Mouse (Mus musculus) ovary, postnatal 36 days (tissue): Measurements from ENCODE around the gene Cyth4.

Experiments
- DNase-seq: peaks from one replicate; pipeline ENCODE4 v3.0.0; 2022; ENCODE audit warnings: low spot score, mixed read lengths

The Cyth4 gene

DNA sequence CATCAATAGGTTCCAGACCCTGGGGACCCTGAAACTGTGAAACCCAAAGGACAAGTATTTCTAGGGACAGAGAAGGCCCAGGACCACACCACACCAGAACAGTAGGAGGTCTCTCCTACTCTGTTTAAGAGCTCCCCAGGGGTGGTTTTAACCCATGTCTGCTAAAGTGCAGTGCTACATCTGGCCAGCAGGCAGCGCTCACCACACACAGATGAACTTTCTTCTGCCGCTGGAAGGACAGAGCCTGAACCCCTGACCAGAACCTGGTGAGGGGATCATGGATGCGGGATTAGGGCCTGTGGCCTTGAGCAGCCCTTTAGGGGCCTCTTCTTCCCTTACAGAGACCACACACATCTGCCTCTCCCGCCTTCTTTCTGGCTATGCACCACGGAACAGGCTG lies 26.6 kb downstream of the Cyth4 start:
- peak; percentile 72 for DNase-seq

DNA sequence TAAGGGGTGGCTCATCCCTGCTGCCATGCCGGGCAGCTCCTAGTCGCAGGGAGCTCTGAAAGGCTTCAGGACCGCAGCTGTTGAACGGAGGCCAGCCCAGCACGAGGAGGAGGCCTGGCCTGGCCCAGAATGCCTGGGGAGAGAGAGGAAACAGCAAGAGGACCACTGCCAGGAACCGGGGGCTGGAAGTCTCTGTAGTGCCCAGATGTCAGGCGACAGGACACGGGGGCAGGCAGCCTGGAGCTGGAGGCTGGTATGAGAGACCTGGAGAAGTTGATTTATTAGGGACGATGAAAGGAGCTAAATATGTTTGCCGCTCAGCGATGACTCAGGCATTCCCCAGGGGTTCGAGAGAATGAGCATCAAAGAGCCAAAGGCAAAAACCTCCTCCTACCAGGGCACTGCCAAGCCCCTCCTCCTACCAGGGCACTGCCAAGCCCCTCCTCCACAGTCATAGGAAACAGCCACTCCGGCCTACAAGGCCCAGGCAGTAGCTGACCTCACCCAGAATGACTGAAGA lies 27.6 kb downstream of the Cyth4 start:
- DNase-seq, result peak; percentile 75

DNA sequence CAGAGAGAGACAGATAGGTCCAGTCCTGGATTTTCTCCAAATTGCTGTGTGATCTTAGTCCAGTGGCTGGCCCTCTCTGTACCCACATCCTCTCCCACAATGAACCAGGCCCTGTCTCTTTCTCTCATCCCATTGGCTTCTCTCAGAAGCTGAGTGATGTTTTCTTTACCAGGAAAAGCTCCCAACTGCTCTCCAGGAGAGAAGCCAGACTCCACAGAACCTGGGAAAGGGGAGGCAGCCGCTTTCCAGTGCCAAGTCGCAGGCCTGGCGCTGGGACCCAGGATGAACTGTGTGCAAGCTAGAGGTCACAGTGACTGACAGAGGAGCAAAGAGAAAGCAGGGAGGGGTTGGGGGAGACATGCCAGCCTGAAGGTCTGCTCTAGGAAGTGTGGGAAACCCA lies 28.1 kb downstream of the Cyth4 start:
- no peak for DNase-seq

DNA sequence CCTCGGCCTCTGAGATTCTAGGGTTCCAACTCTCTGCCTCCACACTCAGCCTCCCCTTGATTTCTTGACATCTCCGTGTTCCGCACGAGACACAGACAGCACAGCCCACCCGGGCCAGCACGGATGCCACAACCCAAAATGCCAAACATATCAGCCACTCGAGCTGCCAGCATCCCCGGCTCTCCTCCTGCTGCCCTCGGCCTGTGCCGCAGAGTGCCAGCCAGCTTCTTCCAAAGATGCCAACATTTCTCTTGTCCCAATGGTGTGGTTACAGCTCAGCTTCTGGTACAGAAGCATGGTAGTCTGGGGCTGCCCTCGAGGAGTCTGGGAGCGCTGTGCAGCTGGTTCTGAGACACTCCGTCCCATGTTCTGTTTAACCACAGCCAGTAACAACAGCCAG lies 29.4 kb downstream of the Cyth4 start:
- DNase-seq, result no peak

DNA sequence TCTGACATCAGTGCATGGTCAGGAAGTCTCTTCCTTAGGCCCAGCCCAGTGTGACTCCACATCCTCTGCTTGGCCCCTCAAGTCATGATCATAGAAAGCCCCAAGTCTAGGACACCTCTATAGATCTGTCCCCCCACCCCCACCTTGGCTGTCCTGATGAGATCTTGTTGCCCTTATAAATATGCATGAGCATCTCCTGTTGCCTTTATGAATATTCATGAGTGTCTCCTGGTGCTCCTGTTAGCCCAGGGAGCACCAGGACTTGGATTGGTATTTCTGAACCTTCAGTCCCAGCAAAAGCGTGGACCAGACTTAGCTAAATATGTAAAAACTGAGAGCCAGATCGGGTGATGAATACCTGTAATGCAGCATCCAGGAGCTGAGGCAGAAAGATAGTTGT lies 35.5 kb downstream of the Cyth4 start:
- DNase-seq, result no peak

DNA sequence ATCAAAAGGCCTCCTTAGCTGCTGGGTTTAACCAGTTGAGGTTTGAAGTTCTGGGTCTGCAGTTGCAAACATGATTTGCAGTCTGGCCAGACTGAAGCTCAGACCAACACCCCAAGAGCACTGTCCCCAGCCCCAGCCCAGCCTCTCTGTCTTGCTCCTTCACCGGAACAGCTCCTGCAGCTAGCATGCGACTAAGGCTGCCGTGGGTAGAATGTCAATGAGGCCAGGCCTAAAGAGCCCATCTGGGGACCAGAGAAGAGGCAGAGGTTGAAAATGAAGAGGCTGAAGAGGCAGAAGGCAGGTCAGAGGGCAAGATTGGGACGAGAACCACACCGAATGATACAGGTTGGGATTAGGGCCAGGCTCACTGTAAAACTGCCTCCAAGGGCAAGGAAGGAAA lies 36.6 kb downstream of the Cyth4 start:
- DNase-seq, result no peak

DNA sequence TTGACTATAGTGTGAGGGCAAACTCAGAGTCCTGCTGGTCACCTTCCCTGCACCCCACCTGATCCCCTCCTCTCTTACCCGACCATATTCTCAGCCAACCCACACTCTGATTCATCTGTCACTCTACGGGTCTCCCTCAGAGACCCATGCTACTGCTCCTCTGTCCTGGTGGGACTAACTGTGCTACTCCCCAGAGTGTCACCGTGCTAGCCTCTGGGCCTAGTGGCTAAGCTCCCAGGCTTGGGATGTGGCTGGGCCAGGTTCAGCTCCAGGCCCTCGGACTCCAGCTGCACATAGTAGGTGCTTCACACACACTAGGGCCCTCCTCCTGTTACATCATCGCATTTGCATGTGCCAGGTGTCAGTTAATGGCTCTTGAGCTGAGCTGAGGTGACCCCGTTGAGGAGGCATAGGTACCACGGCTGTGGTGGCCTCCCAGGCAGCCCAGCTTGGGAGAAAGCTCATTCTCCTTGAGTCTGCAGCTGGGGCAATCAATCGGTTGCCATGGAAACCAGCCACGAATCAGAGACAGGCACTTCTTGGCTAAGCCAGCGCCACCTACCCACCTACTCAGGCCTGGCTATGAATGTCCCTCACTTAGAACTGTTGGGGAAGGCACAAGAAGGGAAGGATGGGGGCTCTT lies 37.4 kb downstream of the Cyth4 start:
- no peak for DNase-seq

DNA sequence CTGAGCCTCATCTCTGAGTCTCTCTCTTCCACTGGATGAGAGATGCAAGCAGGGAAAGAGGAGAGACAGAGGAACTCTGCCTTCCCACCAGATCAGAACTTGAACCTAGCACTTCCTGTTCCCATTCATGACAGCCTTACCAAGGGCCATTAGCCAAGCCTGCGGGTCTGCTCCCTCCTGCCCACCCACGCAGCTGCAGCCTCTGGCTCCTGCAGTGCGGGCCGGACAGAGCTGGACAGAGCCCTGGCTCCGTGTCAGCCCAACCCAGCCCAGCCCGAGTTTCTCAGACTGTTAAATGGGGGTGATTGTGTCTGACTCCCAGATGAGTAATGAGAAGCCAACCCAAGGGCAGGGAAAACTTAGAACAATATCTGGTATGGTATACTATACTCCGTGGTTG lies 38.4 kb downstream of the Cyth4 start:
- DNase-seq, result peak; percentile 21

DNA sequence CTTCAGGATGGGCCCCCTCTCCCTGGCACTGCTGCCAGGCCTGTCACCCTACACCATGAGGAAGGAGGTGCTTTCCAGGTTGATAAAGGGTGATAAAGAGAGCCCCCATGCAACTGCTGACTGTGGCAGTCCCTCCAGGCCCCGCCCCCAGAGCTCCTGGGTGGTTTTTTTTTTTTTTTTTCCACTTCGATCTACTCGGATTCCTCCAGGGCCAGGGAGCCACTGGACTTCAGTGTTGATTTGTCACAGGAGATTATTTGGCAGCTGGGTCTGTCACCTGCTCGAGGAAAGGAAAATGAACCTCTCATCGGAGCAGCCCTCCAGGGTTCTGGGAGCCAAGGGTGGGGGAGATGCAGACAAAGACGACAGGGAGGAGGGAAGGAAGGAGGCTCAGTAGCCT lies 46.8 kb downstream of the Cyth4 start:
- DNase-seq, result no peak

DNA sequence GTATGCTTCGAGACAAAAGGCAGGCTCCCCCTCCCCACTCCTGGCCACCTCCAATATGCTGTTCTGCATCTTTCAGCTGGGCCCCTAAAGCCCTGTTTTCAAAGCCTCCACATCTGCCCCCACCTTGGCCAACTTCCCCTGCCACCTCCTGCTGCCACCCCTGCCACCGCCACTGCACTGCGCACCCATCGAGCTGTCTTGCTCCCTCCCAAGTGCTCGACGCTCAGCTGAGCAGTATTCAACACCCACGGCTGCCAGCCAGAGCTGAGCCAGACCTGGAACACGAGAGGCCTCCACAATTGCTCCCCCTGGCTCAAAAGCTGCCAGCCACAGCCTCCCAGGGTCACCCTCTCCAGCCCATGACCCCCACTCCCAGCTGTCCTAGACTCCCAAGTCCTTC lies 47.8 kb downstream of the Cyth4 start:
- no peak for DNase-seq

DNA sequence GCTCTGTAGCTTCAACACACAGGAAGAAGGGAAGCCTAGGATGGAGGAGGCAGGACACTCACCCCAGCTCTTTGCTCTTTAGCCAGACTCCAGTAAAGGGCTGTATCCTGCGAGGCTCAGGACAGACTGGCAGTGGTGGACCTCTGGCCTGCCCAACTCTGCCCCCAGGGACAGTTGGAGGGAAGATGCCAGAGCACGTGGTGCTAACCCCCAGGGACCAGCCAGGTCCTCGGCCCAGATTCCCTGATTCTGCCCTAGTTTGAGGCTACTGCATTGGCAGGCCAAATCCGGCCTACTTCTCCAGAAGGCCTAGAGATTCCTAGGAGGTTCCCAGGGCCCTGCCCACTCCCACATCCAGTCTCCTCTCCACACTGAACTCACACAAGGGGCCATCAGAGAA lies 50.9 kb downstream of the Cyth4 start:
- DNase-seq, result peak; percentile 30

DNA sequence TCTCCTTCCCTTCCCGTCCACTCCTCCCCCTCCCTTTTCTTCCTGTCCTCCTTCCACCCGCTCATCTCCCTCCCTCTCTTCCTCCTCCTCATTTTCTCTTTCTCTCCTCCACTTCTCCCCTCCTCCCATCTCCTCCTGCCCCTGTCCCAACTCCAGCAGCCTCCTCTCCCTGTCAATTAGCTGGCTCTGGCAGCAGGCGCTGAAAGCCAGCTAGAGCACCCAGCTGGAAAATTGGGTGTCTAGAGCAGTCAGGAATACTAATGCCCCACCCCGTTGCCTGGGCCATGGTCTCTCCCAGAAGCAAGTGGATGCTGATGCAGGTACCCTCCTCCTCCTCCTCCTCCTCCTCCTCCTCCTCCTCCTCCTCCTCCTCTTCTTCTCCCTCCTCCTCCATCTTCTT lies 54.3 kb downstream of the Cyth4 start:
- no peak for DNase-seq

DNA sequence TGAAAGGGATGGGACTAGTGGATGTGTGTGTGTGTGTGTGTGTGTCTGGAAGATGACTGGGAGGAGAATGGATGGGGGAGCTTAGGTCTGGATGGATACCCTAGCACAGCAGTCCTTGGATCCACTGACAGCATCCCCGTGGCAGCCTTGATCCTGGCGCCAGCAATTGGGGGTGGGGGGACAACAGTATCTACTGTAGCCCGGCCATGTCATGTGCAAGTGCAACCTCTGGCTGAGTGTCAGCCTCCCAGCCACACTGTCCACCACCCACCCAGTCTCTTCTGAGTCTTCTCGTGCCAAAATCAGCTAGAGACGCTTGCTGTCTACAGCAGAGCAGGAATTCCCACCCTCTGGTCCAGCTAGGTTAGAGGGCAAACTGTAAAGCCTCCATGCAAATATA lies 67.4 kb downstream of the Cyth4 start:
- DNase-seq, result no peak

DNA sequence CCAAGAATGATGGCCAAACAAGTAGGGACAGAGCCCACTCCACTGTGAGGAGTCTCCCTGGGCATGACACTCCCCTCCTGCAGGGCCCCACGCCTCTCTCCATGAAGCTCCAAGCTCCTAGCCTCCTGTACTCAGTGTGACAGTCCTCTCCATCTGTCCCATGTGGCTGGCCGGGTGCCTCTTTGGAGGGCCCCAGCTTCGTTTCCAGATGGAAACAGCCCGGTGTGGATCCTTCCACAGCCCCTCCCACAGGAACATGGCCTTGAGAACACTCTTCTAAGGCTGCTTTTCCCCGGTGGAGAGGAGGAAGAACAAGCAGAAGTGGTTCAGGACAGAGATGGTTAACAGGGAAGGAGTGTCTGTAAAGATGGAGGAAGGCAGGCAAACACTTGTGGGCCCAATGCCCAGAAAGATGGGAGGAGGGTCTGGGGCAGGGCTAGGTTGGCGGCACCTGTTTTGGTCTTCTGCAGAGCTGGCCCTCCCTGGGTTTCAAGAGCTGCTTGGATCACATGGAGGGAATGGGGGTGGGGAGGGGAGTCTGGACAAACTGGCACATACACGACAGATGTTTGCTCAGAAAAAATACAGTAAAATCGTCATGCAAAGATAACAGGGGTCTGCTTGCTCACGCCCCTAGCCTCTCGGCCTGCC lies 72.5 kb downstream of the Cyth4 start:
- no peak for DNase-seq

DNA sequence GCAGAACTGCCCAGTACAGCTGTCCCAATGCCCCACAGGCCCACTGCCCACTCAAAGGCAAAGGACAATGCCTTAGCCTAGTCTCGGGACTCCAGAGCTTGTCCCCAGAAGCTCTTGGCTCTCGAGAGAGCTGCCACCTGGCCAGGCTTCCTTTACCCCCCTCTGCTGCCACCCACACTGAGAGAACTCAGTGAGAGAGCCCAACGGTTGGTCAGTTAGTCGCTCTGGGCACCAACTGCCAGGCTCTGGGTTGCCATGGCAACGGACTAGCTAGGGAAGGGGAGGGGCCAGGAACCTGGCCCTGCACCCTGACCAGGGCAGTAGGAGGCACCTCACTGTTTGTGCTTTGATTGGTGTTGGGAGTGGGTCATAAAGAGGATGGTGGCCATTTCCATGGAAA lies 73.5 kb downstream of the Cyth4 start:
- peak; percentile 46 for DNase-seq
